Mouse (Mus musculus) activated CD4-positive, CD25-positive, alpha-beta regulatory T cell (primary cell): ENCODE measurements around the gene Zfc3h1. TPM values are rescaled to one million over a fixed set of nuclear protein-coding genes. Genes with fewer than 3 reads are reported as not detected.

Source experiments
- polyA plus RNA-seq, 2 experiments: library from polyadenylated mRNA; unstranded; fragments of 100-300 nt; shearing (Covaris generic); gene quantifications; one replicate each; pipeline ENCODE4 v1.2.1; 2017

Zfc3h1 gene
- 10 to 100 TPM; 35.4 to 36.4 TPM for polyA plus RNA-seq

GRCm38 (mm10) chr10:115384221-115385017, at the start of gene Zfc3h1, which contains the start of gene Thap2:
TSS of gene Zfc3h1 (plus strand) at chr10:115384959.
TSS of gene Thap2 (minus strand) at chr10:115384443.

GRCm38 (mm10) chr10:115361840-115362622, 22.7 kb upstream of the Zfc3h1 start, which contains the start of gene Tmem19:
TSS of gene Tmem19 (minus strand) at chr10:115362501.

Other genes starting within 250 kb of the Zfc3h1 start
- under 1 TPM in 1 of 2 experiments, not detected in 1; 0.09 TPM for gene Tph2, start 199.9 kb upstream of the Zfc3h1 start, polyA plus RNA-seq
- gene Tbc1d15, start 133.5 kb upstream of the Zfc3h1 start, polyA plus RNA-seq: 100 to 1,000 TPM in 1 of 2 experiments, 10 to 100 TPM in 1; 90.0 to 113 TPM
- 10 to 100 TPM; 58.0 to 73.7 TPM for gene Rab21, start 69.4 kb upstream of the Zfc3h1 start, polyA plus RNA-seq
- 10 to 100 TPM; 34.6 to 49.6 TPM for gene Tmem19, start 22.5 kb upstream of the Zfc3h1 start, polyA plus RNA-seq
- gene Thap2, start 516 bp upstream of the Zfc3h1 start, polyA plus RNA-seq: 10 to 100 TPM in 1 of 2 experiments, 1 to 10 TPM in 1; 8.5 to 10.3 TPM
- gene A930009A15Rik, start 185.0 kb downstream of the Zfc3h1 start, polyA plus RNA-seq: not detected
- under 1 TPM in 1 of 2 experiments, not detected in 1; 0.59 TPM for gene Lgr5, start 202.8 kb downstream of the Zfc3h1 start, polyA plus RNA-seq